Mouse (Mus musculus): ENCODE measurements at regions not wholly inside any gene's neighbourhood (a gene's known extent, or its start where the extent isn't known, plus 50 kb on each side); places are given as distances from the start of the nearest gene placed in this dataset.
A peak's percentile ranks its signal among the peaks of the same experiment; 100 is the strongest.

DNA sequence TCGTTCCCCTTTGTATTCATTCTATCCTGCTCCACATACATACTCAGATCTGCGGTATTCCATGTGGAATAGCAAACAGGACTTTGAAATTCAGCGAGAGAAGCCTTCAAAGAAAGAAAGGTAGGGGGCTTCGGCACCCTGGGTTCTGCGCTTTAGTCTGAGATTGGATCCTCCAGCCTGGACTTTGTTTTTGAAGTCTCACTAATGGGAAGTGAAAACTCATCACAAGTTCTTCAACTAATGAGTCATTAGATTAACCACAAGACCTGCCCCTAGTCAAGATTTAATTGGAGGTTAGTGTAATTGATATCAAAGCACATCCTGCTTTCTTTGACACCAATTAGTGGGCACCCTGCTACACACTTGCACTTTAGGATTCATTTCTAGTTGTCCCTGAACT is 492.5 kb upstream of the Zfp960 start:
- Histone ChIP-seq H3K36me3 (ENCODE audit: control insufficient read depth, insufficient read depth, low read length) (no peaks in the 10 kb centered on the region), H3K9me3 (ENCODE audit: control insufficient read depth, low read length) (no peaks in the 10 kb centered on the region), H3K27ac (replicated peaks; ENCODE audit: low read depth, low read length) (no peak overlapping the region), H3K4me2 (replicated peaks; ENCODE audit: low read depth, low read length, severe bottlenecking) (no peak overlapping the region), H3K27me3 (ENCODE audit: control insufficient read depth, insufficient read depth, low read length) (no peaks in the 10 kb centered on the region), H3K4me1 (ENCODE audit: control insufficient read depth, insufficient read depth, low read length) (no peaks in the 10 kb centered on the region), H3K9ac (ENCODE audit: low read depth, low read length, severe bottlenecking) (no peak overlapping the region), H3K4me3 (replicated peaks; ENCODE audit: low read length) (no peak overlapping the region)
- DNase-seq (ENCODE audit: low spot score) (no peak), ATAC-seq (ENCODE audit: low FRiP score, low read depth) (no peak)
- 30% methylated on average over 5 of the region's 5 CpGs for WGBS
- TF ChIP-seq POLR2A (IDR thresholded peaks at IDR 0.05; ENCODE audit: borderline replicate concordance, extremely low read depth, insufficient read depth, insufficient read length), result no peak

- H3K9me3 ChIP-seq (ENCODE audit: control insufficient read depth, low read length), result no peaks in the 10 kb centered on the region
- no peak overlapping the region for H3K9ac ChIP-seq (ENCODE audit: low read depth, low read length, severe bottlenecking)
- ATAC-seq (ENCODE audit: low FRiP score, low read depth), result no peak
- H3K4me2 ChIP-seq (replicated peaks; ENCODE audit: low read depth, low read length, severe bottlenecking), result no peak overlapping the region
- no peak for DNase-seq (ENCODE audit: low spot score)
- H3K27me3 ChIP-seq (ENCODE audit: control insufficient read depth, insufficient read depth, low read length), result no peaks in the 10 kb centered on the region
- H3K4me3 ChIP-seq (replicated peaks; ENCODE audit: low read length), result no peak overlapping the region
- WGBS, result 94% methylated on average over 1 of the region's 1 CpGs
- no peak for TF ChIP-seq POLR2A (IDR thresholded peaks at IDR 0.05; ENCODE audit: borderline replicate concordance, extremely low read depth, insufficient read depth, insufficient read length)
- H3K36me3 ChIP-seq (ENCODE audit: control insufficient read depth, insufficient read depth, low read length), result no peaks in the 10 kb centered on the region
- H3K27ac ChIP-seq (replicated peaks; ENCODE audit: low read depth, low read length), result no peak overlapping the region
- no peaks in the 10 kb centered on the region for H3K4me1 ChIP-seq (ENCODE audit: control insufficient read depth, insufficient read depth, low read length)
These were observed 475.1 kb upstream of the Zfp960 start for GRCm38 (mm10) chr17:16588791-16589190.

- no peak overlapping the region for H3K4me2 ChIP-seq (replicated peaks; ENCODE audit: low read depth, low read length, severe bottlenecking)
- H3K36me3 ChIP-seq (ENCODE audit: control insufficient read depth, insufficient read depth, low read length), result no peaks in the 10 kb centered on the region
- no peaks in the 10 kb centered on the region for H3K9me3 ChIP-seq (ENCODE audit: control insufficient read depth, low read length)
- no peak overlapping the region for H3K9ac ChIP-seq (ENCODE audit: low read depth, low read length, severe bottlenecking)
- no peaks in the 10 kb centered on the region for H3K27me3 ChIP-seq (ENCODE audit: control insufficient read depth, insufficient read depth, low read length)
- no peak overlapping the region for H3K27ac ChIP-seq (replicated peaks; ENCODE audit: low read depth, low read length)
- DNase-seq (ENCODE audit: low spot score), result peak; percentile 16
- H3K4me1 ChIP-seq (ENCODE audit: control insufficient read depth, insufficient read depth, low read length), result no peaks in the 10 kb centered on the region
- no peak overlapping the region for H3K4me3 ChIP-seq (replicated peaks; ENCODE audit: low read length)
- WGBS, result 55% methylated on average over 3 of the region's 3 CpGs
- TF ChIP-seq POLR2A (IDR thresholded peaks at IDR 0.05; ENCODE audit: borderline replicate concordance, extremely low read depth, insufficient read depth, insufficient read length), result no peak
- ATAC-seq (ENCODE audit: low FRiP score, low read depth), result no peak
These were observed 464.2 kb upstream of the Zfp960 start for GRCm38 (mm10) chr17:16599671-16600070.

GRCm38 (mm10) chr17:16612405-16612979 is 451.4 kb upstream of the Zfp960 start:
- Histone ChIP-seq H3K27ac (replicated peaks; ENCODE audit: low read depth, low read length) (no peak overlapping the region), H3K4me1 (ENCODE audit: control insufficient read depth, insufficient read depth, low read length) (no peaks in the 10 kb centered on the region), H3K27me3 (ENCODE audit: control insufficient read depth, insufficient read depth, low read length) (no peaks in the 10 kb centered on the region), H3K36me3 (ENCODE audit: control insufficient read depth, insufficient read depth, low read length) (no peaks in the 10 kb centered on the region), H3K4me2 (replicated peaks; ENCODE audit: low read depth, low read length, severe bottlenecking) (no peak overlapping the region), H3K9ac (ENCODE audit: low read depth, low read length, severe bottlenecking) (no peak overlapping the region), H3K9me3 (ENCODE audit: control insufficient read depth, low read length) (no peaks in the 10 kb centered on the region), H3K4me3 (replicated peaks; ENCODE audit: low read length) (no peak overlapping the region)
- 47% methylated on average over 1 of the region's 1 CpGs for WGBS
- DNase-seq (ENCODE audit: low spot score) (no peak), ATAC-seq (ENCODE audit: low FRiP score, low read depth) (no peak)
- TF ChIP-seq POLR2A (IDR thresholded peaks at IDR 0.05; ENCODE audit: borderline replicate concordance, extremely low read depth, insufficient read depth, insufficient read length), result no peak

DNA sequence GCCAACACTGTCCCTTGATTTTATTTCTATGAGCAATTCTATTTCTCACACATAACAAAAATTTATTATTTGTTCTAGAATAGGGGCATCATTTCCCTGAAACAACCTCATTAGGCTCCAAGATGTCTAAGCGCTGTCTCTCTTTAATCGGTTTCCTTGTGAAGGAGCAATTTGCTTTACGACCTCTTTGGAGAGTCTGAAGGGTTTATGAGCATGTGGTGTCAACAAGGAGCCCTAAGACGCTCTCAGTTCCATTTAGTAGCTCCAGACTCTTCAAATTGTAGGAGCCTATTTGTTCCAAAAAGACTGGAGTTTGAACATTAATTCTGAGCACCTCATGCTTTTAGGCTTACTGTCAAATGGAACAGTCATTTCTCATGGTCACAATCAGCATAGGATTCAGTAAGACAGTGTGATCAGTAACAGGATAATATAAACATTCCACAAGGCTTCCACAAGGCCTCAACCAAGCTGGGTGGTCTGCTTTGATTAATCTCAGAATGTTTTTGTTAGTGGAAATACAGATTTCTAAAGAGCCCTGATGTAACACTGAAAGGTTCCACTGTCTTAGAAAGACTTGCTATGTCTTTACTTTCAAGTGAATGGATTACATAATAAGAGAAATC is 441.9 kb upstream of the Zfp960 start:
- Histone ChIP-seq H3K27me3 (ENCODE audit: control insufficient read depth, insufficient read depth, low read length) (no peaks in the 10 kb centered on the region), H3K4me1 (ENCODE audit: control insufficient read depth, insufficient read depth, low read length) (no peaks in the 10 kb centered on the region), H3K4me2 (replicated peaks; ENCODE audit: low read depth, low read length, severe bottlenecking) (no peak overlapping the region), H3K27ac (replicated peaks; ENCODE audit: low read depth, low read length) (no peak overlapping the region), H3K36me3 (ENCODE audit: control insufficient read depth, insufficient read depth, low read length) (no peaks in the 10 kb centered on the region), H3K9me3 (ENCODE audit: control insufficient read depth, low read length) (no peaks in the 10 kb centered on the region), H3K9ac (ENCODE audit: low read depth, low read length, severe bottlenecking) (no peak overlapping the region), H3K4me3 (replicated peaks; ENCODE audit: low read length) (no peak overlapping the region)
- 10% methylated on average over 4 of the region's 4 CpGs for WGBS
- ATAC-seq (ENCODE audit: low FRiP score, low read depth) (no peak), DNase-seq (ENCODE audit: low spot score) (no peak)
- TF ChIP-seq POLR2A (IDR thresholded peaks at IDR 0.05; ENCODE audit: borderline replicate concordance, extremely low read depth, insufficient read depth, insufficient read length), result no peak

Measured in limb, embryonic 14.5 days (tissue).